Mouse (Mus musculus) heart, embryonic 10.5 days (tissue): ENCODE data around the gene Dlg1. TPM values are rescaled to one million over a fixed set of nuclear protein-coding genes. Genes with fewer than 3 reads are reported as not detected.

Experiments used
- DNase-seq: peaks from one replicate; pipeline ENCODE4 v3.0.0-alpha.2; 2017; ENCODE audit warnings: low spot score
- H3K27ac ChIP-seq: fragments of 300-500 bp; sonication (generic); 2 replicates; pipeline ENCODE4 v1.5.1; 2016; ENCODE audit warnings: mild to moderate bottlenecking
- H3K27me3 ChIP-seq: fragments of 300-500 bp; sonication (generic); 2 replicates; pipeline ENCODE4 v1.6.1; 2016; ENCODE audit warnings: mild to moderate bottlenecking; ENCODE audit not compliant: poor library complexity, insufficient read depth, severe bottlenecking
- H3K36me3 ChIP-seq: fragments of 300-500 bp; sonication (generic); 2 replicates; pipeline ENCODE4 v1.6.1; 2016; ENCODE audit warnings: mild to moderate bottlenecking, moderate library complexity
- H3K4me1 ChIP-seq: fragments of 300-500 bp; sonication (generic); 2 replicates; pipeline ENCODE4 v1.6.1; 2016; ENCODE audit warnings: mild to moderate bottlenecking
- H3K4me3 ChIP-seq: fragments of 300-500 bp; sonication (generic); 2 replicates; pipeline ENCODE4 v1.5.1; 2016; ENCODE audit warnings: mild to moderate bottlenecking, moderate library complexity
- H3K9me3 ChIP-seq: fragments of 300-500 bp; sonication (generic); 2 replicates; pipeline ENCODE4 v1.6.1; 2016; ENCODE audit warnings: mild to moderate bottlenecking, moderate library complexity
- WGBS: fragments of 180-500 bp; shearing (Covaris S2); methylation state at CpG from one replicate; pipeline ENCODE4 v1.1.7; 2016; 5-methylcytosine and 5-hydroxymethylcytosine counted together
- polyA plus RNA-seq: library from polyadenylated mRNA; unstranded; fragments of >200 nt; fragmentation: Nextera tagmentation; extraction: Ambion mirVana; gene quantifications from 2 replicates; pipeline ENCODE4 v1.2.1, GENCODE M21; 2016

Dlg1 gene
- 21.1 and 25.5 TPM in 2 replicates for polyA plus RNA-seq

GRCm38 (mm10) chr16:31663379-31664286 is at the start of gene Dlg1:
Gene Dlg1, plus strand, starts transcription at chr16:31663443.
- peaks cover 26% of the 10 kb centered on the region for H3K4me1 ChIP-seq
- no peaks in the 10 kb centered on the region; the same call in 1 of the 2 replicates for H3K27me3 ChIP-seq
- DNase-seq, result peak; percentile 97
- under 1% methylated on average over 81 of the region's 95 CpGs for WGBS
- peak within 1 kb of the TSS; percentile 99 for H3K27ac ChIP-seq
- H3K4me3 ChIP-seq, result peak within 1 kb of the TSS; percentile 83
- peaks cover 20% of the 10 kb centered on the region for H3K36me3 ChIP-seq
- no peaks in the 10 kb centered on the region for H3K9me3 ChIP-seq

GRCm38 (mm10) chr16:31616382-31616781 is 46.9 kb upstream of the Dlg1 start:
- Histone ChIP-seq H3K36me3 (no peaks in the 10 kb centered on the region), H3K4me1 (peaks cover 16% of the 10 kb centered on the region), H3K9me3 (no peaks in the 10 kb centered on the region), H3K27me3 (no peaks in the 10 kb centered on the region), H3K27ac (no peak overlapping the region), H3K4me3 (no peak overlapping the region)
- DNase-seq, result no peak
- WGBS, result 82% methylated on average over 2 of the region's 2 CpGs

- Histone ChIP-seq H3K4me1 (peaks cover 16% of the 10 kb centered on the region), H3K27ac (no peak overlapping the region)
These were observed 46.1 kb upstream of the Dlg1 start for GRCm38 (mm10) chr16:31617128-31617527.

DNA sequence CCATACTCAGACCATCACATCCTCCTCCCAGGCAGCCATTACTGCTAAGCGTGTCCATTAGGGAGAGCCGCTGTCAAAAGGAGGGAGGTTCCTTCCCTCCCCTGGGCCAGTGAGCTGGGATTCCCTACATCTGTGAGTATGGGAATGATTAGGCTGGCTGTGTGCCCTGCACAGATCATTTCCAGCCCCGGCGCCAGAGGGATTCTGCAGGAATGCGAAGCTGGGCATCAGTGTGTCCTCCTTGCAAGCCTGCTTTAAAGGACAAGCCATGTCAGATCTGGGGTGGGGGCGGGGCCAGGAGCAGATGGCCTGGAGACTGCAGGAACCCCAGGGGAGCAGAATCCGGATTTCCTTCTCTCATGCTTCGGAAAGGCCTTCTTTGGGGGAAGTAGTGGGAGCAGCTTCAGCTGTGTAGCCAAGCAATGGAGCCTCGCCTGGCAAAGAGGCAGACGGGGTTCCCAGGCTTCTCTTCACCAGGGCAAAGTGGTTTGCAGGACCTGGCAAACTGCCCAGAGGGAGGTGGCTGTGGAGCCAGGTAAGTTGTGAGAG is 45.3 kb upstream of the Dlg1 start:
- H3K4me1 ChIP-seq, result peaks cover 16% of the 10 kb centered on the region
- WGBS, result 16% methylated on average over 10 of the region's 10 CpGs
- H3K27me3 ChIP-seq, result no peaks in the 10 kb centered on the region
- peak overlapping the region; percentile 65 for H3K27ac ChIP-seq
- no peaks in the 10 kb centered on the region for H3K36me3 ChIP-seq
- no peaks in the 10 kb centered on the region for H3K9me3 ChIP-seq
- H3K4me3 ChIP-seq, result peak overlapping the region; percentile 43
- DNase-seq, result no peak

More at GRCm38 (mm10) chr16:31617128-31617527, 46.1 kb upstream of the Dlg1 start:
- DNase-seq, result no peak
- no peaks in the 10 kb centered on the region for H3K36me3 ChIP-seq
- H3K9me3 ChIP-seq, result no peaks in the 10 kb centered on the region
- H3K4me3 ChIP-seq, result no peak overlapping the region
- H3K27me3 ChIP-seq, result no peaks in the 10 kb centered on the region

- Histone ChIP-seq H3K9me3 (no peaks in the 10 kb centered on the region), H3K4me3 (no peak overlapping the region), H3K27ac (peak overlapping the region; percentile 52; the same call in 1 of the 2 replicates), H3K27me3 (no peaks in the 10 kb centered on the region), H3K4me1 (peaks cover 16% of the 10 kb centered on the region), H3K36me3 (no peaks in the 10 kb centered on the region)
- no peak for DNase-seq
- WGBS, result 58% methylated on average over 9 of the region's 9 CpGs
These were observed 44.6 kb upstream of the Dlg1 start for GRCm38 (mm10) chr16:31618671-31619070.

DNA sequence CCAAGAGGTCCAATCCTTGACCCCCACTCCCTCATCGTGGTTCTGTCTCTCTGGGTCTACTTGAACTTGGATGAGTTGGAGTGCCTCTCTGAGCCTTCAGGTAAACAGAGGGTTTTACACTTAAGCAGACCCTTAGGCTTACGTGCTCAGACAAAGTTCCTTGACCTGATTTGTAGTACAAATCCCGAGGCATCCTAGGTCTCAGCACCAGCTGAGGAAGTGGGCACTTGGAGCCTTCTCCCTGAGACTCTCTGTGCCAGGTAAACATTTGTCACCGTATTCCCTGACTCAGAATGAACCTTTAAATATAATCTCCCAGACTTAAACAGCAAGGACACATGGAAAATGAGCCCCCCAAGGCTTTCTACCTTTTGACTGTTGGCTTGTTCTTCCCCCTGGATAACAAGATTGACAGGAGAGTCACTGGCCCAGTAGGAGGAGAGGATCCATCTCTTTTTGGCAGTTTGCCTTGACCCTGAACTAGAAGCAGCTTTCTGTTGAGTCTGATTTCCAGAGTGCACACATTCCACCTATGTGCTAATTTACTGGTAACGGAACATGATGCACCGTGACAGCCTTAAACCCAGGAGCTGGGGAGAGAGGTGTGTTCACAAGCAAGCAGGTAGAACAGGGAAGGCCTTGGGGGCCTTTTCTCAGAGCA is 43.4 kb upstream of the Dlg1 start:
- DNase-seq, result no peak
- Histone ChIP-seq H3K4me1 (peaks cover 16% of the 10 kb centered on the region), H3K27me3 (no peaks in the 10 kb centered on the region), H3K27ac (no peak overlapping the region), H3K9me3 (no peaks in the 10 kb centered on the region), H3K36me3 (no peaks in the 10 kb centered on the region), H3K4me3 (no peak overlapping the region)
- WGBS, result 85% methylated on average over 6 of the region's 6 CpGs

GRCm38 (mm10) chr16:31622356-31622755 is 40.9 kb upstream of the Dlg1 start:
- Histone ChIP-seq H3K27me3 (no peaks in the 10 kb centered on the region), H3K36me3 (no peaks in the 10 kb centered on the region), H3K4me3 (no peak overlapping the region), H3K4me1 (peaks cover 16% of the 10 kb centered on the region), H3K9me3 (no peaks in the 10 kb centered on the region), H3K27ac (no peak overlapping the region)
- WGBS, result 85% methylated on average over 1 of the region's 1 CpGs
- DNase-seq, result no peak

GRCm38 (mm10) chr16:31623136-31623535 is 40.1 kb upstream of the Dlg1 start:
- H3K36me3 ChIP-seq, result no peaks in the 10 kb centered on the region
- no peaks in the 10 kb centered on the region for H3K9me3 ChIP-seq
- WGBS, result 88% methylated on average over 6 of the region's 6 CpGs
- H3K27ac ChIP-seq, result no peak overlapping the region
- no peak for DNase-seq
- peaks cover 8% of the 10 kb centered on the region for H3K4me1 ChIP-seq
- H3K27me3 ChIP-seq, result no peaks in the 10 kb centered on the region
- H3K4me3 ChIP-seq, result no peak overlapping the region

GRCm38 (mm10) chr16:31624749-31625148 is 38.5 kb upstream of the Dlg1 start:
- 63% methylated on average over 1 of the region's 1 CpGs for WGBS
- Histone ChIP-seq H3K4me3 (no peak overlapping the region), H3K9me3 (no peaks in the 10 kb centered on the region), H3K4me1 (0 out of 2 replicates have a peak, but pooled peaks cover 3% of the 10 kb centered on the region), H3K36me3 (no peaks in the 10 kb centered on the region), H3K27ac (no peak overlapping the region), H3K27me3 (no peaks in the 10 kb centered on the region)
- peak; percentile 87 for DNase-seq

- H3K36me3 ChIP-seq, result no peaks in the 10 kb centered on the region
- no peak overlapping the region for H3K4me3 ChIP-seq
- no peaks in the 10 kb centered on the region; the same call in 1 of the 2 replicates for H3K4me1 ChIP-seq
- DNase-seq, result no peak
- no peaks in the 10 kb centered on the region for H3K27me3 ChIP-seq
- H3K27ac ChIP-seq, result peak overlapping the region; percentile 11; the same call in 1 of the 2 replicates
- 73% methylated on average over 6 of the region's 6 CpGs for WGBS
- H3K9me3 ChIP-seq, result no peaks in the 10 kb centered on the region
These were observed 36.9 kb upstream of the Dlg1 start for GRCm38 (mm10) chr16:31626331-31626730.

GRCm38 (mm10) chr16:31630381-31630780 is 32.9 kb upstream of the Dlg1 start:
- DNase-seq, result no peak
- H3K27me3 ChIP-seq, result no peaks in the 10 kb centered on the region
- WGBS, result 91% methylated on average over 4 of the region's 4 CpGs
- no peaks in the 10 kb centered on the region for H3K36me3 ChIP-seq
- no peak overlapping the region for H3K27ac ChIP-seq
- no peaks in the 10 kb centered on the region; the same call in 1 of the 2 replicates for H3K4me1 ChIP-seq
- H3K4me3 ChIP-seq, result no peak overlapping the region
- H3K9me3 ChIP-seq, result no peaks in the 10 kb centered on the region

- H3K4me3 ChIP-seq, result no peak overlapping the region
- WGBS, result 51% methylated on average over 3 of the region's 3 CpGs
These were observed 32.2 kb upstream of the Dlg1 start for GRCm38 (mm10) chr16:31631046-31631445.

DNA sequence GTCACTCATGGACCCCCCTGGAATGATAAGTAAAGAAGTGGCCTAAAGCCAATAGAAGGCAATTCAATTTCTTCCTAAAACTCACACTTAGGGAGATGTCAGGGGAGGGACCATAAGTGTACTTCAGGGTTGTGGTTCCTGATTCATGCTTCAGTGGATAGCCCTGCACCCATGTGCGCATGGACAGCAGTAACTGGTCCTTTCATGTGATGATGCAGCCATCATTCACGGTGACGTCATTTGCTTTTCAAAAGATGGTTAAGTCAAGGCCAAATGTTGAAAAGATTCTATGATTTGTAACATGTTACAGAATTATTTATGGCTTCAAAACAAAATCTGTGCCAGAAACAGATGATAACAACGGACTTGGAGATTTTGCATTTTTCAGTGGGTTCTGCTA is 28.9 kb upstream of the Dlg1 start:
- no peaks in the 10 kb centered on the region for H3K9me3 ChIP-seq
- 92% methylated on average over 4 of the region's 4 CpGs for WGBS

More at GRCm38 (mm10) chr16:31631046-31631445, 32.2 kb upstream of the Dlg1 start:
- Histone ChIP-seq H3K4me1 (no peaks in the 10 kb centered on the region; the same call in 1 of the 2 replicates), H3K9me3 (no peaks in the 10 kb centered on the region), H3K27me3 (no peaks in the 10 kb centered on the region), H3K36me3 (no peaks in the 10 kb centered on the region), H3K27ac (no peak overlapping the region)
- DNase-seq, result no peak

More for the DNA sequence above, 28.9 kb upstream of the Dlg1 start:
- Histone ChIP-seq H3K4me1 (peaks cover 4% of the 10 kb centered on the region; the same call in 1 of the 2 replicates), H3K4me3 (no peak overlapping the region), H3K27ac (no peak overlapping the region), H3K36me3 (no peaks in the 10 kb centered on the region), H3K27me3 (no peaks in the 10 kb centered on the region)
- no peak for DNase-seq
